Mouse (Mus musculus): ENCODE measurements around the gene Ttn.

The Ttn gene

DNA sequence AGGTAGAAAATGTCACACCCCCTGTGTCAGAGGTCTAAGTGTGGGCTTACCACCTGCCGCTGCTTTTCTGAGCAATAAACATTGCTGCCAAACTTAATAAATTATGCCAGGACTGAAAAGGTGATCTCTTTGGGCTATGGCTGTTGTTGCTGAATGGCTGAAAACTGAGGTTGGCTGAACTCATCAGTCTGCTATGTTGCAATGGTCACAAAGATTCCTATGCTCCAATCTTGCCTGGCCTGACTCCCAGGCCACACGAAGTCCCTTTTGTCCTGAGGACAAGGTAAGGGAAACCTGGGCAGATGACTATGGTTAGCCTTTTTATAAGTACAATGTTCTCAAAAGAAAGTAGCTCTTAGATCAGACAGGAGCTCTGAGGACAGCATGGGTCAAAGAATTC, 16.3 kb downstream of the Ttn start:
- in situ Hi-C loops (cut with MseI, MboI) = no loop called here

DNA sequence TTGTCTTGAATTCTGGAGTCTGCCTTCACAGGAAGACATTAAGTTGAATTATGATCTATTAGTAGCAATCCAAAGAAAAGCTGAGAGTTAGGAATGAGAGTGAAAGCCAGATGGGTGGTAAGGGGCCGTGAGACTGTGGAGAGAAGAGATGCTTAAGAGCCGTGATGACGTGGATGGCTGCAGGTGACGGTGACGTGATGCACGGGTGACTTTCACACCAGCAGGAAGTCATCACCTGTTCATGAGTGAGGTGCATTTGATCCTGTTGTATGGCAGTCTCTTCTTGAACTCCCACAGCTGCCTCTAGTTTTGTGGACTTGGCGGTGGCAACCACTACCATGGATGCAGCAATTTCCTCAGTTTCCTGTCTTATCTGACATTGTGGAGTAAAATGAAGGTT, 16.8 kb downstream of the Ttn start:
- in situ Hi-C loops (cut with MseI, MboI) = no loop called here

DNA sequence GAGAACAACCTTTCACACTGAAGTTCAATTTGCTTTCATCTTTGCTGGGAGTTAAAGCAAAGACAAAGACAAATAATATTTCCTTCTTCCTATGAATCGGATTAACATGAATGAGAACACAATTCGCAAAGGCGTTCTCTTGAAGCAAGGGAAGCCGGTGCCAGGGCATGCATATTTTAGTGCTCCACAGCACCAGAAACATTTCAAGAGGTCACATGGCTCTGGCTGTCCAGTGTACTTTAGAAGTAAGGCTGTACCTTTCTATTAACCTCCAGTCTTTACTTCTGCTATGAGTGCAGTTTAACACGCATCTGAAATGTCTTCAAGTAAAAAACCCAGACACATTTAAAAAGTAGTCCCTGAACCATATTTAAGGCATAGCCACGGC, 20.3 kb downstream of the Ttn start:
- in situ Hi-C loops (cut with MseI, MboI) = no loop called here

DNA sequence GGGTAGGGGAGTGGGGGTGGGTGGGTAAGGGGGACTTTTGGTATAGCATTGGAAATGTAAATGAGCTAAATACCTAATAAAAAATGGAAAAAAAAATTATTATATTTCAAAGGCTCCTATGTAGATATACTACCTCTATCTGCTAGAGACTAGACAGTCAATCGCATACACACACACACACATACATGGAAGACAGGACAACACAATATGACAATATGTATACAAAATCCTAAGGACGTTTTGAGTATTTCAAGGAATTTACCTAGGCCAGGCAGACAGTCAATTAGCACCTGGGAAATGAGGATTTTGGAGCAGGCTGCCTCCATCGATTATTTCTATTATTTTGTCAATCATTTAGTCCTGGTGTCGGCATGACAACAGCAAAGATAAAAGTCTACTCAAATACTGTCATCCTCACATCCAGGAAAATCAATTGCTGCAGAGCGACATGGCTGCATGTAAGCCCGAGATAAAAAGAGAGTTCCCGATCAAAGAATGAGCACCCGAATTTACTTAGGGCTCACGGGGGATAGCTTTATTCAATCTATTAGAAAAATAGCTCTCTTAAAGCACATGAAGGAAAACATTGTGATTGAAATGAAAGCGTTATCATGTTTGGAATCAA, 20.8 kb downstream of the Ttn start:
- in situ Hi-C loops (cut with MseI, MboI) = no loop called here

DNA sequence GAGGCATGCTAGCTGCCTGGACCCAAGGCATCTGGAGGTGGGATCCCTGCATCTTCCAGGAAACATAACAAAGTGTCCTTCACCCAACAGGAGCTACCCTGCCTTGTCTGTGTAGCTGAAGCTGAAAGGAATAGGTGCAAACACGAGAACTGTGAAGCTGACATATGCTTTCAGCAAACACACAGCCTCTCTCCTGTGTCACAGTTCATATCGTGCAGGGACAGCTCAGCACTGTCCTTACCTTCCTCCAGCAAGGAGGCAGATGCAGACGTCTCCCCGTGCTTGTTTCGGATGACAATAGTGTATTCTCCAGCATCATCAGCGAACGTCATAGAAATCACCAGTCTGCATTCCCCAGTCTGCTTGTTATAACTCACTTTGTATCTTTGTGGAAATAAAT, 32.6 kb downstream of the Ttn start:
- in situ Hi-C loops (cut with MseI, MboI) = no loop called here

DNA sequence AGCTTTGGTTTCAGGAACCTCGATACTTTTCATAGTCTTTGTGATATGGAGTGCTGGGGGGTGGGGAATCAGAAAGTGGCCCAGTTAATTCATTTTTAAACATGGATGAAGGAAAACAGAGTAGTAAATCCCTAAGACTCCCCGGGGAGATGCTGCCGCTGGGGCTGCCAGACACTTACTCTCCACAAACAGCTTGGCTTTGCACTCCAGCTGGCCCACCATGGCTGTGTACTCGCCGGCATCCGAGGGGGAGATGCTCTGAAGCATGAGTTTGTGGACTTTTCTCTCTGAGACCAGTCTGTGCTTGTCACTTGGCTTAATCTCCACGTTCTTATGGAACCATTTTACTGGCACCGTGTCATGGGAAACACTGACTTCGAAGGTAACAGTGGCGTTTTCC, 43.8 kb downstream of the Ttn start:
- in situ Hi-C loops (cut with MseI, MboI) = no loop called here

DNA sequence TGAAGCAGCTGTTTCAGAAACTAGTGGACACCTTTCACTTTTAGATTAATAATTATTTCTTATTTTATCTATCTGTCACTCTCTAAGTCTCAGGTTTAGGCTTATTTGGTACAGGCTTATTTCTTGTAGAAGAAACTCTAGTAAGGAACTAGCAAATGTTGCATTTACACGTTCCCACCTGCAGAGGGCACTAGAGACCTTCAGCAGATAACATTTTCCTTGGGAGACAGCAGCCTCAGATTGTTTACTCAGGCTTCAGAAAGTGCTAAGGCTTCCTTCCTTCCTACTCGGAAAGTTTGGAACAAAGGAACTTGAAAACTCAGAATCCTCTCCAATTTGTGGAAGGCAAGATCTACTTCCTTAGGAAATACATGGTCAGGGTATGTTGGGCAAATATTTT, 52.6 kb downstream of the Ttn start:
- in situ Hi-C loops (cut with MseI, MboI) = no loop called here

DNA sequence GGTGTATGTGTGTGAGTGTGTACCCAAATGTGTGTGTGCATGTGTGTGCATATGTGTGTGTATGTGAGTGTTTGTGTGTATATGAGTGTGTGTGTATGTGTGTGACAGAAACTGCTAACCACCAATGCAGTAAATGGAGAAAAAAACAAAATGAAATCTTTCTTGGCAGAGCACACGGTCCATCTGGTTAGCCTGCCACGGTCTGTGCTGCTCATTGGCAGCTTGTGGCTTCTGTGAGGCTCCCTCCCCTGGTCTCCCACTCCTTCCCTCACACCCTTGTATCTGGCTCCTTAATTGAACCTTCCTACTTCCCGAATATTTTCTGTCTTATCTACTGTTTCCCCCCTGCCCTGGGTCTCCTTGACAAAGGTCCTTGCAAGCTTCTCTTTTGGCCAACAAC, 53.5 kb downstream of the Ttn start:
- in situ Hi-C loops (cut with MseI, MboI) = no loop called here

DNA sequence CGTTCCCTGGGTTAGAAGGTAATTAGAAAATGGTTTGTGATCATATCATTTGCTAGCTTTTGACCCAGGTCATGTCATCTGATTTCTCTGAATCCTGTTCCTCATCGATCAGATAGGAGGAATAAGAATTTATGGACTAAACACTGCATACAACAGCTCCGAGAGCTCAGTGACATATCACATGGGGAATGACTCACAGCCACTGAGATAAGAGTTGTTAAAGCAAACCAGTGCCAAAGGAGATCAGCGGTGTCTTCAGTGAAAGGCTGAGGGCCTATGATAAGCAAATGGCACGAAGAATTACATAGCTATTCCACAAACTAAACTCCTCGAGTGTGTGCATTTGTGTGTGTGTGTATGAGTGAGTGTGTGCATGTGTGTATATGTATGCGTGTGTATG, 54.0 kb downstream of the Ttn start:
- in situ Hi-C loops (cut with MseI, MboI) = no loop called here

DNA sequence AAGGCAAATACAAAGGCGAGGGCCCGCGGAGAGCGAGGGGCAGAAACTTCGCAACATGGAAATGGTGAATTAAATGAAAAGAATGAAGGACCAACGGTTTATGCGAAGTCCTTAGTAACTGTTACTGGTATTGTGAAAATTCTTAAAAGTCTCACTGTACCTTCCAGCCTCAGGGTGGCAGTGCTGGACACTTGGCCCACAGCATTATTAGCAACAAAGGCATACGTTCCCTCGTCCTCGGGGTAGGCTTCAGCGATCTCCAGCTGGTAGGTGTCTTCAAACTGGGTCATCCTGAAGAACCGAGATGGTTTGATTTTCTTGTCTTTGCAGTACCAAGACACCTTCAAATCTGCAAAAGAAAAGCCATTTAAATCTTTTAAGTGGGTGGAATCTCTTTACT, 55.4 kb downstream of the Ttn start:
- in situ Hi-C loops (cut with MseI, MboI) = no loop called here

DNA sequence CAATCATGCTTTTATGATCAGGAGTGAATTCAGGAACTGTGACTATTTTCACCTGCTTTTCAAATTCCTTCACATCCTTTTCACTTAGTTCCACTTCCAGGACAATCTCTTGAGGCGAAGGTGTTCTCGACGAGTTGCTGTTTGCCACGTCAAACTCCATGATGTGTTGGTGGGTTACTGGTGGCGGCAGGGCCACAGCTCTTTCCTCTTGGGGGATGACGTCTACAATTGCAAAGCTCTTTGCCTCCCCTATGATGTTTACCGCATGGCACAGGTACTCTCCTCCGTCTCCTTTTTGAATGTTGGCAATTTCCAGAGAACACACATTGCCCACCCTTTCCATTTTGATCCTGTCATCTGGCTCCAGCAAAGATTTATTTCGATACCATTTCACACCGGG, 67.4 kb downstream of the Ttn start:
- in situ Hi-C loops (cut with MseI, MboI) = no loop called here

DNA sequence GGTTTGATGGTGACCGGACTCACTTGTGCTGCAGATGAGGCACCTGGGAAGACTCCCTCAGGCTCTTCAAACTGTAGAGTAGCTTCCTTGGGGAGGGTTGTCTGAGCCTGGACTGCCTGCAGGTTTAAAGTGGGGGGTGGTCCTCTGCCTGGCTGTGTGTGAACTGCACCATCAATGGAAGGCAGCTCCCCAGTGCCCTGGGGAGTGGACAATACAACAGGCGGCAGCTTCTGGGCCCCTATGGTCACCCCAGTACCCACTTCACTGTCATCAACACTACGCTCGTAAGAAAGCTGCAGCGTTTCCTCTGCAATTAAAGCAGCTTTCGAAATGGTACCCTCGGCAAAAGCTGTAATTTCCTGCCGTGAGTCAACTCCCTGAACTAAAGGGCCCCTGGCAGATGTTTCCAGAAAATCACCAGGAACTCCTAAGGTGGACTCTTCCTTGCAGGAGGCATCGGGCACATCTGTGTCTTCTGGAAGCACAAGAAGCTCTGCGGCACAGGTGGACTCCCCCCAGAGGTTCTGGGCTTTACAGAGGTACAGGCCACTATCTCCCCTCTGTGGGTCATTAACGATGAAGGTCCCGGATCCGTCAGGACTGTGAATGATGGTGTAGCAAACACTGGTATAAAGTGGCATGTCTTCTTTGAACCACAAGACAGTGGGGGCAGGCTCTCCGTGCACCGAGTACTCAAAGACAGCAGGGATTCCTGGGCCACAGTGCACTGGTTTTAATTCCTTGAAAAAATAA, 73.5 kb downstream of the Ttn start:
- in situ Hi-C loops (cut with MseI, MboI) = no loop called here

DNA sequence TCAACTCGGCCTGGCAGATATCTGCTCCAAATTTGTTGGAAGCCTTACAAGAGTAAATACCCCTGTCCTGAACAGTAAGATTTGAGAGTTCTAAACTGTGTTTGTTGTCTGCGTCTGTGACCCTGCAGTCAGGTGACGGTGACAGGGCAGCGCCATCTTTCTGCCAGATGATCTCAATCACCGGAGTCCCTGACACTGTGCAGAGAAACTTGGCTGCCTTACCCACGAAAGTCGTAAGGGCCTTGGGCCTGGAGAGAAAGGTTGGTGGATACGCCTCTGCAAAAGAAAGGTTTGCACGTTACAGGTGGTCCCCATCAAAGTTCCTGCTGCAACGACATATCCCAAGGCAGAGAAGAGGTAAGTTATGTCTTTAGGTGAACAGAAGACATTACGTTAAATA, 79.0 kb downstream of the Ttn start:
- in situ Hi-C loops (cut with MseI, MboI) = no loop called here

DNA sequence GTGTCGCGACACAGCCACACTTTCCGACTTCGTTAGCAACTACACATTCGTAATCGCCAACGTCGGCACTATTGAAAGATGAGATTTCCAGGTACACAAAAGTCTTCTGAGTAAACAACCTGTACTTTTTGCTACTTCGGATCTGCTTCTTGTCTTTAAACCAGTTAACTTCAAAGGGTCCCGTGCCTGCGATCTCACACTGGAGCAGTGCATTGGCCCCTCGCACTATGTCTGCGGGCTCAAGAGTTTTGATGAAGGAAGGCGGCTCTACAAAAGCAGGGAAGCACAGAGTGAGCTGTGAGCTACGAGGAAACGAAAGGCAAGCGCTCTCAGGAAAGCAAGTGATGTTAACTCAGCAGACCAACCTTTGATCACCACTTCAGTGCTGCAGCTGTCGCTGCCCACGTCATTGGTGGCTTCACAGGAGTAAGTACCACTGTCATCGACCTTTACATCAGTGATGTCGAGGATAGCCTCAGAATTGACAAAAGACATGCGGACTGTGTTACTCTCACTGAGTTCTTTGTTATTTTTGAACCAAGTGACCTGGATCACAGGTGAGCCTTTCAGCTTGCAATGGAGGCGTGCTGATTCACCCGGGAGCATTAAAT, 80.8 kb downstream of the Ttn start:
- in situ Hi-C loops (cut with MseI, MboI) = no loop called here

DNA sequence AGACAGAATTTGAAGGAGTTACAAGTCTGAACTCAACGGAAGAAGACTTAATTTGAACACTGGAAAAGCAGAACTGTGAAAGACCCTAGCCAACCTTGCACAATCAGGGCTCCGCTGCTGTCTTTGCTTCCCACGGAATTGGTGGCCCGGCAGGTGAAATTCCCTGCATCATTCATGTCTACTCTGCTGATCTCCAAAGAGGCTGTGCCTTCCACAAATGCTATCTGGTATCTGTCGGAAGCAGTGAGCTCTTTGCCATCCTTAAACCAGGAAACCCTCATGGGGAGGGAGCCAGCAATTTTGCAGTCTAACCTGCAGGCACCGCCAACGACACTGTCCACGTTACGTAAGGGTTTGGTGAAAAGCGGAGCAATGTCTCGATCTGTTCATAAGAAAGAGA, 82.5 kb downstream of the Ttn start:
- in situ Hi-C loops (cut with MseI, MboI) = no loop called here

DNA sequence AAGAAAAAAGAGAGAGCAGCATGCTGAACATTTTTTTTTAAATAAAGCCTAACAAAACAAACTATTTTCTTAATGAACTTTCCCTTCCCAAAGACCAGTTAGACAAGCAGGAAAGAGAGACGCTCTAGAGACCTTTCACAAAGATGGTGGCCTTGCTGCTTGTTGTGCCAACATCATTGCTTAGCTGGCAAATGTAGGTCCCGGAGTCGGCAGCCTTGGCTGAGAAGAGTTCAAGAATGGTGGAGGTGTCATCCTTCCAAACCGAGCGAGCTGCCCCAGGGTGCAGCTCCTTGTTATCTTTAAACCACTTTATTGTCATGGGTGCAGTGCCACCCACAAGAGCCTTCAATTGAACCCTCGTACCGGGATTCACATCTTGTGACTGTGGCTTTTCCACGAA, 85.4 kb downstream of the Ttn start:
- in situ Hi-C loops (cut with MseI, MboI) = no loop called here

DNA sequence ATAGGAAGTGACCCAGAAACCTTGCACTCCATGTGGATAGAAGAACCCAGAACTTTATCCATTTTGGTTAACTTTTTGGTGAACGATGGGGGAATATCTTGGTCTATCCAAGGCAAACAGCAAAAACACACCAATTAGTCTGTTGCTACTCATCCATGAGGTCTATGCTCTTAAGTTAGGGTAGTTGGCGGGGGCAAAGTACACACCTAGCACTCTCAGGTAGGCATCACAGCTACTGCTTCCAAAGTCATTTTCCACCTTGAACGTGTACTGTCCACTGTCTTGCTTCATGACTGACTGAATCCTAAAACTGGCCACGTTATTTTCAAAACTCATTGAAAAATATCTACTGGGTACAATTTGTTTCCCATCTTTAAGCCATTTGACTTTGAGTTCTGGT, 87.0 kb downstream of the Ttn start:
- in situ Hi-C loops (cut with MseI, MboI) = no loop called here

DNA sequence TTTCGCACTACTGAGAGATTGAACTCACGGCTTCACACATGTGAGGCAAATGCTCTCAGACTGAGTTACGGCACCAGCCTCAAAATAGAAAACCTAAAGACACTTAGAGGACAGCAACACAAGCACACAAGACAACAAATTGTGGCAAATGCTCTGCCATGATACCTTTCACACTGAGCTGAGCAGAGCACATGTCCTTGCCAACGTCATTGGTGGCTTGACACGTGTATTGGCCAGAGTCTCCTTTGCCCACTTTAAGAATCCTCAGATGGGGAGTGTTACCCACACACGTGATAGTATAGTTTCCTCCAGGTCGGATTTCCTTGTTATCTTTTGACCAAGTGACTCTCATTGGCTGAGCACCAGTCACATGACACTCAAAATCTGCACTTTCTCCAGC, 93.6 kb downstream of the Ttn start:
- in situ Hi-C loops (cut with MseI, MboI) = no loop called here

DNA sequence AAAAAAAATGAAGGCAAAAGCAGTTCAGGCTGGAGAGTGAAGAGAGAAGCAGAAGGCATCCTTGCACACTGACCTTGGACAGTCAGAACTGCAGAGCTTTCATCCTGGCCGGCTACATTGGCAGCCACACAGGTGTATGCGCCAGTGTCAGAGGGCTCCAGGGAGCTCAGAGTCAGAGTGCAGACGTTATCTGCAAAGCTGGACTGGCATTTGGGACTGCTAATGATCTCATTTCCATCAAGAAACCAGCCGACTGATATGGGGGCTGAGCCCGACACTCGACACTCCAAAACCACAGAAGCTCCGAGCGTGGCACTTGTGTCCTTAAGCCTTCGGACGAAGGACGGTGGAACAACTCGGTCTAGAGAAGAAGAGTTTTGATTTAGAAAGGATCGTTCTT, 96.5 kb downstream of the Ttn start:
- in situ Hi-C loops (cut with MseI, MboI) = no loop called here

DNA sequence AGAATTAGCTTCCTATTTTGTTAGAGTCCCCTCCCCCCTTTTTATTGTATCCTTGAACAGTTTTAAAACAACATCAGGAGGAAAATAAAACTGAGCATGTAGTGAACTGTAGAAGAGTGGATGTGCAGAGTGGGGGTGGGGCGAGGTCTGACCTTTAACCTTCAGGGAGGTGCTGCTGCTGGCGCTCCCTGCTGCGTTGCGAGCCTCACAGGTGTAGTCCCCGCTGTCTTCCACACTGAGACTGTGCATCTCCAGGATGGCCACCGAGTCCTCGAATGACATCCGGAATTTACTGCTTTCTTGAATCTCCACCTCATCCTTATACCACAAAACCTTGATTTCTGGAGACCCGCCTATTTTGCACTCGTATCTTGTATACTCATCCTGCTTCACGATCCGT, 100.9 kb downstream of the Ttn start:
- in situ Hi-C loops (cut with MseI, MboI) = no loop called here

DNA sequence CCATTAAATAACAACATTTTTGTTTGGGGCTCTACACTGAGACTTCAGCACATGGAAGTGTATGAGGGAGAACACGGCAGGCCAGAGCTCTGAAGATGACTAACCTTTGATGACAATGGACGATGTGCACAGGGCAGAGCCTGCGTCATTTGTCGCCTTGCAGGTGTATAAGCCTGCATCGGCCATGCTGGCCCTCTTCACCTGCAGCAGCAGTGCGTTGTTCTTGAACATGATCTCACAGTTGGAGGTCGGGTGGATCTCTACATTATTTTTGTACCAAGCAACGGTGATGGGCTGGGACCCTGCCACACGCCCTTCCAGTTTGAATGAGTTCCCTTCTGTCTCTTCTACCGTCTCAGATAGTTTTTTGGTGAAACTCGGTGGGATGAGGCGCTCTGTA, 106.8 kb downstream of the Ttn start:
- in situ Hi-C loops (cut with MseI, MboI) = no loop called here

DNA sequence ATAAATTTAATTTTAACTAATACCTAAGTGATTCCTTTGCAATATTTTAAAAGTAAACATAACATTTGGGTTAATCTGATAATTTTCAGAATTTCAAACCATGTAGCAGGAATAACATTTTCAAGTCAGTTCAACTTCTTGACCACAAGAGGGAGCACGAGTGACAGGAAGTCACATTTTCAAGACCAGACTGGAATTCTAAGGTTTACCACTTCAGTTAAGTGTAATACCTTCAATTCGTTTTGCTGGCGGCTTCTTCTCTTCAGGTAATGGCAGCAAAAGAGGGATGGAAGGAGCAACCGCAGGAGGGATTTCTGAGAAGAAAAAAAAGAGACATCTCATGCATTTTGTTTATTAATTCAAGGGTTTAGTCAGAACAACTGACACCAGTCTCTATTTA, 115.4 kb downstream of the Ttn start:
- in situ Hi-C loops (cut with MseI, MboI) = no loop called here

DNA sequence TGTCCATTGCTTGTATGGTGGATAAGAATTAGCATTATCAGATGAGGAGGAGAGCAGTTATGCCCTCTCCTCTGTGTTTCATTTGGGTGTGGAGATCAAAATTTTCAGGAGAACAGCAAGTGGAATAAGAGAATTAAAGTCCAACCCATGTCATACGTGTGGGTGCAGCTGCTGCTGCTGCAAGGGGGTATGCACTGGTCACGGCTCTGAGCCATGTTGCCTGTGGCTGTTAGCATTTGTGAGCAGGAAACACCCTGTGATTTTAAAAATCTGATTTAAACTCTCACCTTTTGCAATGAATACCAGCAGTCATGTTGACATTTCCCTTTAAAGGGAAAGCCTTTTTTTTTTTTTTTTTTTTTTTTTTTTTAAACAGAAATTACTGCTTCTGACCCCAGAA, 116.8 kb downstream of the Ttn start:
- in situ Hi-C loops (cut with MseI, MboI) = no loop called here

DNA sequence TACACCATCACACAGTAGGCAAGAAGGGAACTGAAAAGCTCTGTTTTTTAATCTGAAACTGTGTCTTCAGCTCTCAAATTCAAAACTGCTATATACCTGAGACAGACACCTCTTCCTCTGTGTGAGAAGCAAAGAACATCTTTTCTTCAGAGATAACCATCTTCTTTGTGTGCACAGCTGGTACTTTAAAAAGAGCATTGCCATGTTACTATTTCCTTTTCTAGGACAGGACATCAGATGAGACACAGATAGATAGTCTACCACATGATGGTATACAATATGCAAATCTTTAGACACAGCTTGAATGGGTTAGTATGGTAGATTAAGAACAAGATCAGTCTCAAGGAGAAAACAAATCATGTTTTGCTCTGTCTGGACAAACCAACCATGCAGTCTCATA, 121.0 kb downstream of the Ttn start:
- in situ Hi-C loops (cut with MseI, MboI) = no loop called here
